Mouse (Mus musculus) adrenal gland, postnatal 14 days (tissue): ENCODE results near the gene Pdzd8. TPM values are rescaled to one million over a fixed set of nuclear protein-coding genes. Genes with fewer than 3 reads are reported as not detected.

Source experiments
- DNase-seq: peaks from one replicate; pipeline ENCODE4 v3.0.0; 2021; ENCODE audit warnings: mixed read lengths
- total RNA-seq: library from RNA; stranded (reverse); gene quantifications from 2 replicates; pipeline ENCODE4 v1.2.3, GENCODE M21; 2021

Pdzd8 gene
- total RNA-seq, 1 experiment from 2014 or later: 33.6 TPM

GRCm38 (mm10) chr19:59276354-59276753 lies 69.2 kb downstream of the Pdzd8 start:
- no peak for DNase-seq

- DNase-seq: no peak
Measured at GRCm38 (mm10) chr19:59273190-59273589, 72.4 kb downstream of the Pdzd8 start.

GRCm38 (mm10) chr19:59267417-59267963 lies 78.1 kb downstream of the Pdzd8 start:
- DNase-seq: no peak

- DNase-seq: no peak
Measured at GRCm38 (mm10) chr19:59265907-59266306, 79.7 kb downstream of the Pdzd8 start.

GRCm38 (mm10) chr19:59264838-59265532 lies 80.6 kb downstream of the Pdzd8 start:
- DNase-seq: no peak

GRCm38 (mm10) chr19:59263171-59263570 lies 82.4 kb downstream of the Pdzd8 start:
- no peak for DNase-seq

GRCm38 (mm10) chr19:59261604-59262003 lies 84.0 kb downstream of the Pdzd8 start:
- no peak for DNase-seq

- peak; percentile 45 for DNase-seq
Measured at GRCm38 (mm10) chr19:59260718-59261442, 84.7 kb downstream of the Pdzd8 start, which contains the start of gene Slc18a2. Gene Slc18a2, plus strand, starts transcription at chr19:59260896.

- no peak for DNase-seq
Measured at GRCm38 (mm10) chr19:59259633-59260032, 85.9 kb downstream of the Pdzd8 start.

- DNase-seq: no peak
Measured at GRCm38 (mm10) chr19:59252651-59253050, 92.9 kb downstream of the Pdzd8 start.

GRCm38 (mm10) chr19:59248553-59249286 lies 96.9 kb downstream of the Pdzd8 start:
- no peak for DNase-seq

- peak; percentile 63 for DNase-seq
Measured at GRCm38 (mm10) chr19:59248144-59248543, 97.4 kb downstream of the Pdzd8 start.

Other genes with a start within 250 kb of the Pdzd8 start
- gene Vax1, start 175.7 kb downstream of the Pdzd8 start, total RNA-seq: not detected in 2 replicates
- gene Kcnk18, start 126.6 kb downstream of the Pdzd8 start, total RNA-seq: not detected in 2 replicates
- gene Slc18a2, start 84.9 kb downstream of the Pdzd8 start, total RNA-seq: 15.6 and 22.0 TPM in 2 replicates
- gene Rps12-ps3, start 23.5 kb downstream of the Pdzd8 start, total RNA-seq: 557 and 670 TPM in 2 replicates
- not detected in 2 replicates for gene Emx2, start 112.6 kb upstream of the Pdzd8 start, total RNA-seq